Mouse (Mus musculus) cerebellum, adult (tissue): ENCODE results near the gene Stxbp1.
"Not testable (repeated sequence)": the region's sequence is repeated elsewhere in the genome, so short reads cannot be mapped to it uniquely, and the experiment has no call there.

ENCODE experiments used
- ATAC-seq: cut with Nextera tagmentation; 2 replicates; pipeline ENCODE4 v1.9.2; 2017; ENCODE audit warnings: mild to moderate bottlenecking, moderate library complexity, mixed read lengths; ENCODE audit not compliant: insufficient number of reproducible peaks, low FRiP score, low TSS enrichment

The Stxbp1 gene

GRCm38 (mm10) chr2:32874951-32875674 lies 28.1 kb upstream of the Stxbp1 start:
- no peak for ATAC-seq

GRCm38 (mm10) chr2:32874070-32874469 lies 27.0 kb upstream of the Stxbp1 start:
- ATAC-seq, result no peak

GRCm38 (mm10) chr2:32870275-32871100 lies 23.4 kb upstream of the Stxbp1 start:
- ATAC-seq, result no peak

GRCm38 (mm10) chr2:32869721-32870274 lies 22.8 kb upstream of the Stxbp1 start:
- ATAC-seq, result no peak

DNA sequence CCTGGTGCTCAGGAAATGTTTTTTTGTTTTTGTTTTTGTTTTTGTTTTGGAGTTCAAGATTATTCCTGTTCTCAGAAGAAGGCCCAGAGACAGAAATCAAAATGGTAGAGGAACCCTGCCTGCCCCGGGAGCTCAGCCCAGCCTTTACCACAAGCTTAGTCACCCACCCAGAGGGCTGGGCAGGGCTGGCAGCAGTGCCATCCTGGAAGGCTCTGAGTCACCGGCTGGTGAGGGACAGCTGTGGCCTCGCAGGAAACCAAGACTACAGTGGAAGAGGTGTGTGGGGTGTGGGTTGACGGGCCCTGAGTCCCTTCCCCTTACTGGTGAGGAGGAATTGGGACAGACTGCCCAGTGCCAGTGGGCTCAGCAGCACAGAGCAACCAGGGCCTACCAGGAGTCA lies 20.3 kb upstream of the Stxbp1 start:
- no peak for ATAC-seq

DNA sequence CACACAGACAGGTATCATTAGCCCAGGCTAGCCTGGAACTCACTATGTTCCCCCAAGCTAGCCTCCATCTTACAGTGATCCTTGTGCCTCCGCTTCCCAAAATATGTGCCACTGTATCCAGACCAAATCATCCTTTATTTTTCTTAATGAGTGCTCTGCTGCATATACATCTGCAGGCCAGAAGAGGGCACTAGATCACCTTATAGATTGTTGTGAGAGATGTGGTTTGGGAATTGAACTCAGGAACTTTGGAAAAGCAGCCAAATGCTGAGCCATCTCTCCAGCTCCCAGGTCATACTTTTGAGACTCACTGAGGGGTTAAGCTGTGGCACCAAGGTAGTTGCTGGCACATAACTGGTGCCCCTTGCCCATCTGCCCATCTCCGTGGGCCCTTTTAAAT lies 17.7 kb upstream of the Stxbp1 start:
- no peak for ATAC-seq

- ATAC-seq, result no peak
Observed at GRCm38 (mm10) chr2:32863317-32863716, 16.3 kb upstream of the Stxbp1 start.

GRCm38 (mm10) chr2:32860799-32861198 lies 13.8 kb upstream of the Stxbp1 start:
- no peak for ATAC-seq

- ATAC-seq, result no peak
Observed at GRCm38 (mm10) chr2:32859622-32860012, 12.6 kb upstream of the Stxbp1 start.

GRCm38 (mm10) chr2:32859010-32859621 lies 12.1 kb upstream of the Stxbp1 start:
- no peak for ATAC-seq

GRCm38 (mm10) chr2:32857584-32857983 lies 10.5 kb upstream of the Stxbp1 start:
- ATAC-seq, result peak; percentile 67

DNA sequence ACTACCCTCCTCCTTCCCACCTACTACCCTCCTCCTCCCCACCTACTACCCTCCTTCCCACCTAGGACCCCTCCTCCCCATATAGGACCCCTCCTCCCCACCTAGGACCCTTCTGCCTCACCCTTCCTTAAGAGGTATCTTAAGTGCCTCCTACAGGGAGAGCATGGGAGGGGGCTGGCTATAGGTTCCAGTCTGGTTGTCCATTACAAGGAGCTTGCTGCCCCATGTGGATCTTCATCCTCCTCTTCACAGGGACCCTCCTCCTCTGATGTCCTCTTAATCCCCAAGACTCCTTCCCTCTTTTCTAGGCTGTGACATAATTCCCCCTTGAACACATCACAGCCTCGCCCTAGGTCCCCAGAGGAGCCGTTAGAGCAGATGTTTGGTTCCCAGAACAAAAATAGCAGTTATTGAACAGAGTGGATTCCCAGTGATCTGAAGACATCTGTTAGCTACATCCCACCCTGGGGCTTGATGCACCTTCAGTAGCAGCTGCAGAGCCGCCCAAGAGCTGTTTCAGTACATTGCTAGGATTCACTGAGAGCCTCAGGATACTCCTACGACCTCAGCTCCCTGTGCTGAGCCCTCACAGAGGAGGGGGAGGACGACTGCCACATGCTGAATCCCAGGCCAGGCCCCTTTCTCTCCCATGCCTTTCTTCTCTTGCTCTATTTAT lies 8.9 kb upstream of the Stxbp1 start:
- no peak for ATAC-seq

DNA sequence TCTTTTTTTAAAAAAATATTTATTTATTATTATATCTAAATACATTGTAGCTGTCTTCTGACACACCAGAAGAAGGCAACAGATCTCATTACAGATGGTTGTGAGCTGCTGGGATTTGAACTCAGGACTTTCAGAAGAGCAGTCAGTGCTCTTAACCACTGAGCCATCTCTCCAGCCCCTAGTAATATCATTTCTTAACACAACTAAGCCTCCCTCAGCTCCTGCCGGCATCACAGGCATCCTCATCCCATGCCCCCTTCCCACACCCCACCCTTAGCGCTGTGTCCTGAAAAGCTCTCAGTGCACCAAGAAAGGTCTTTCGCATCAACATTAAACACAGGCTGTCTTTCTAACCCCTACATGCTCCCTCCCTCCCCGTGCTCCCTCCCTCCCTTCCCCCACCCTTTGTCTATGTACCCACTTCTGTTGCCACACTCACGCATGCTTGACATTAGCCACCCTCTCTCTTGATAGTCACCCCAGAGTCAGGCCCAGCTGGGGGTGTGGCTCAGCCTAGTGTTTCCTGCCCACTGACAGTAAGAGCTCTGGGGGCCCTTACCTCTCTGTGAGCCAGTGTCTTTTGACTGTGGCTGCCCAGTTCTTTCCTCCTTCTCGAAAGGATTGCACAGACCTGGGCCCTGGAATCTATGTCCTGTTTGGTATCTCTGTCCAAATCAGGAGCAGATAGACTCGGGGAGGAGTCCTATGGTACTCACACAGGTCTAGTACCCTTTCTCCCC lies 8.2 kb upstream of the Stxbp1 start:
- ATAC-seq, result no peak

- peak; percentile 53 for ATAC-seq
Observed at GRCm38 (mm10) chr2:32854206-32854605, 7.2 kb upstream of the Stxbp1 start.

DNA sequence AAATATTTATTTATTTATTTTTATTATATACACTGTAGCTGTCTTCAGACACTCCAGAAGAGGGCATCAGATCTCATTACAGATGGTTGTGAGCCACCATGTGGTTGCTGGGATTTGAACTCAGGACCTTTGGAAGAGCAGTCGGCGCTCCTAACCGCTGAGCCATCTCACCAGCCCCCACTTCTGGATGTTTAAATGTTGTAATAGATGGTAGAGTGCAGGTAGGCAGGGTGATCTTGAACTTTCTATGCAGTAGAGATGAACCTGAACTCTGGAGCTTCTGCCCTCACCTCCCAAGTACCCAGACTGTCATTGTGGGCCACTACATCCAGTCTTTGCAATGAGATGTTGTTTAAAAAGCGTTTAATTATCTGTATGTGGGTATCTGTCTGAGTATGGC lies 6.7 kb upstream of the Stxbp1 start:
- ATAC-seq, result not testable (repeated sequence)

DNA sequence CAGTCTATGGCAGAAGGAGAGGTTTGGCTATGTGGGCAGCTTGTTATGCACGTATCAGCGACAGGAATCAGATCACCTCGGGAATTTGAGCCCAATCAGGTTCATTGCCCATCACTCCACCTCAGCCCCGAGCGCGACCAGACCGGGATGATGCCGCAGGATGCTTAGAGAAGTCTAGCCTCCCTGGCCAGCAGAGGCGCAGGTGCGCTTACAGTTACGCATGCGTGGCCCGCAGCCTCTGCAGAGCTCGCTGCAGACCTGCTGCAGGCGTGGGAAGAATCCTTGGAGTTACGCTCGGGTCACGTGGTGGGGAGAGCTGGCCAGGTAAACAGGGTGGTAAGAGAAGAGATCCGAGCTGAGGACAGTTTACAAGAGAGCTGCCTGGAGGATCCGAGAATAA lies 5.1 kb upstream of the Stxbp1 start:
- peak; percentile 72 for ATAC-seq

DNA sequence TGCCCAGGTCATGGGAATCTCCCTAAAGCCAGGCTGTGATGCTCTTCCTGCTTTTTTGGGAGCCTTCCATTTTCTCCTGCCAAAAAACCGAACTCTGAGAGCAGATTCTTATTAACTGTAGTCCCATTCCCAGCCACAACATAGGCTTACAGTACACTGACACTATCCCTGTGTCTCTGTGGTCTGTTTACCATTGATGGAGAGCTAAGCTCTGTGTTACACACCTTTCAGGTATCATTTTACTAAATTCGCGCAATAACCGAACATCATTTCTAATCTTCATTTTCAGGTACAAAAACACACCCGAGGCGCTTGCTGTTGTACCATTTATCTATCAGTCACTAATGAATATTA lies 400 bp upstream of the Stxbp1 start:
- ATAC-seq, result no peak; the same call in 1 of the 2 replicates

DNA sequence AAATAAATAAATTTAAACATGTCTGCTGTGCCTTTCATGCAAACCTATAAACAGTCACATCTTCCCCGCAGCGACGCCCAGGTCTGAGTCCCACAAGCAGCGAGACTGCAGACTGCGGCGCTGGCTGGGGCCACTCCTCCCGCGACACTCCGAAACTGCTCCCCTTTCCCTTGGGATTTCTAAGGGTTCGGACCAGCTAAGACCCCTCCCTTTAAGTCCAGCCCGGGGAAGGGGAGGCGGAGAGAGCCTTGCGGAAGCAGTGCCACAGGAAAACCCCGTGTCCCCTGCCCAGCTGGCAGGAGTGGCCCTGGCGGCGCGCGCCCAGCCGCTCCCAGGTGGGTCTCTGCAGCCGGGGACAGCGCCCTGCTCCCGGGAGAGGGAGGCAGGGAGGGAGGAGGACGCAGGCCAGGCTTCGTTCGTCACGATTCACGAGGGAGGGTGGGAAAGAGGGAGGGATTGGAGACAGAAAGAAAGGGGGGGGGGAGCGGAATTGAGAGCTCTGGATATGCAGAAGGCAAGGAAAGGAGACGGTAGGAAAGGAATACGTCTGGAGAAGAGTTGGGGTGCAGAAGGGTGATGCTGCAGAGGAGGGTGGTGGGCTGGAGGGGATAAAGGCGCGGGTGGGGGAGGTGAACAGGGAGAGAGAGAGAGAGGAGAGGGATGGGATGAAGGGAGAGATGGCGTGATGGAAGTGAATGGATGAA lies 792 bp downstream of the Stxbp1 start:
- peak; percentile 70 for ATAC-seq

GRCm38 (mm10) chr2:32845572-32846100 lies 1.4 kb downstream of the Stxbp1 start:
- no peak for ATAC-seq
